Mouse (Mus musculus): ENCODE data around the gene Olfr12. TPM values are rescaled to one million over a fixed set of nuclear protein-coding genes. Genes with fewer than 3 reads are reported as not detected.

Gene Olfr12
- not detected in 2 replicates for total RNA-seq (2014; rRNA removed)
- polyA plus RNA-seq (2015; fragmentation: Nextera tagmentation; extraction: Ambion mirVana), result not detected in 2 replicates

DNA sequence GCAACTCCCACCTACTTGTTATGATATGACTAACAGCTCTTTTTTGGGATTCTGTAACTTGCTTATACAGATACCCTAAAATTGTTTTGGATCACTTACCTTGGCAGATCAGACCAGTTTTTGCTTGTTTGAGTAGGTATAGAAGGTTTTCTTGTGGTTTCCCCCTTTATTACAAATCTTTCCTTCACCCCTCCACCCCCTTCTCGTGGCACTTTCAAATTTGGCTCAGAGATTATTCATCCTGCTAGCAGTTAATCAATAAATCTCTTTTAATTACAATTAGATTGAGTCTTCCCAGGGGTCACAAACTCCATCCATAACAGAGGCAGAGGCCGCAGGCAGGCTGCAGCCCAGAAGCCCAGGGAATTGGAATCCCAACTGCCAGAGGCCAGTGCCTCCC is at the start of gene Olfr12:
Olfr12 (plus strand) TSS at position 301 of the 400 bp plus-strand sequence.
- no peak for ATAC-seq (ENCODE audit: low FRiP score)

GRCm38 (mm10) chr1:92571022-92571421 is 46.6 kb upstream of the Olfr12 start, which contains the start of gene Olfr1413:
Gene Olfr1413 (plus strand): TSS chr1:92571322.
- DNase-seq (ENCODE audit: low spot score) (no peak), ATAC-seq (ENCODE audit: low FRiP score) (no peak)
- no peaks in the 10 kb centered on the region for H3K4me1 ChIP-seq (ENCODE audit: insufficient read depth, low read length)
- H3K36me3 ChIP-seq (ENCODE audit: insufficient read depth, low read length), result no peaks in the 10 kb centered on the region
- no peak for TF ChIP-seq CTCF (IDR thresholded peaks at IDR 0.05)
- H3K27me3 ChIP-seq (ENCODE audit: insufficient read depth, low read length), result no peaks in the 10 kb centered on the region
- no peak within 1 kb of the TSS for H3K9ac ChIP-seq (replicated peaks; ENCODE audit: low read length, poor library complexity, severe bottlenecking)
- no peak within 1 kb of the TSS for H3K4me3 ChIP-seq (ENCODE audit: low read depth, low read length)
- 92% methylated on average over 3 of the region's 3 CpGs for WGBS
- no peak within 1 kb of the TSS for H3K27ac ChIP-seq (ENCODE audit: low read depth, low read length)
- no peaks in the 10 kb centered on the region for H3K9me3 ChIP-seq (ENCODE audit: low read length)
- no peak within 1 kb of the TSS for H3K4me2 ChIP-seq (ENCODE audit: low read depth, low read length, poor library complexity, severe bottlenecking)

More for the DNA sequence above, at the start of gene Olfr12:
- Histone ChIP-seq H3K4me3 (ENCODE audit: low read depth, low read length) (no peak within 1 kb of the TSS), H3K4me1 (ENCODE audit: insufficient read depth, low read length) (no peaks in the 10 kb centered on the region), H3K9ac (replicated peaks; ENCODE audit: low read length, poor library complexity, severe bottlenecking) (no peak within 1 kb of the TSS), H3K27ac (ENCODE audit: low read depth, low read length) (no peak within 1 kb of the TSS), H3K36me3 (ENCODE audit: insufficient read depth, low read length) (no peaks in the 10 kb centered on the region), H3K27me3 (ENCODE audit: insufficient read depth, low read length) (no peaks in the 10 kb centered on the region), H3K9me3 (ENCODE audit: low read length) (no peaks in the 10 kb centered on the region), H3K4me2 (ENCODE audit: low read depth, low read length, poor library complexity, severe bottlenecking) (no peak within 1 kb of the TSS)
- TF ChIP-seq CTCF (IDR thresholded peaks at IDR 0.05), result no peak
- DNase-seq (ENCODE audit: low spot score), result no peak
- 49% methylated on average over 2 of the region's 2 CpGs for WGBS

GRCm38 (mm10) chr1:92585479-92585878 is 32.1 kb upstream of the Olfr12 start, which contains the start of gene Olfr1412:
Gene Olfr1412 (plus strand): TSS chr1:92585779.
- Histone ChIP-seq H3K4me3 (ENCODE audit: low read depth, low read length) (no peak within 1 kb of the TSS), H3K36me3 (ENCODE audit: insufficient read depth, low read length) (no peaks in the 10 kb centered on the region), H3K4me1 (ENCODE audit: insufficient read depth, low read length) (no peaks in the 10 kb centered on the region), H3K4me2 (ENCODE audit: low read depth, low read length, poor library complexity, severe bottlenecking) (no peak within 1 kb of the TSS), H3K9me3 (ENCODE audit: low read length) (peaks cover 8% of the 10 kb centered on the region; the same call in 1 of the 2 replicates), H3K9ac (replicated peaks; ENCODE audit: low read length, poor library complexity, severe bottlenecking) (no peak within 1 kb of the TSS), H3K27me3 (ENCODE audit: insufficient read depth, low read length) (no peaks in the 10 kb centered on the region), H3K27ac (ENCODE audit: low read depth, low read length) (no peak within 1 kb of the TSS)
- ATAC-seq (ENCODE audit: low FRiP score) (no peak), DNase-seq (ENCODE audit: low spot score) (no peak)
- no peak for TF ChIP-seq CTCF (IDR thresholded peaks at IDR 0.05)
- 84% methylated on average over 2 of the region's 2 CpGs for WGBS

DNA sequence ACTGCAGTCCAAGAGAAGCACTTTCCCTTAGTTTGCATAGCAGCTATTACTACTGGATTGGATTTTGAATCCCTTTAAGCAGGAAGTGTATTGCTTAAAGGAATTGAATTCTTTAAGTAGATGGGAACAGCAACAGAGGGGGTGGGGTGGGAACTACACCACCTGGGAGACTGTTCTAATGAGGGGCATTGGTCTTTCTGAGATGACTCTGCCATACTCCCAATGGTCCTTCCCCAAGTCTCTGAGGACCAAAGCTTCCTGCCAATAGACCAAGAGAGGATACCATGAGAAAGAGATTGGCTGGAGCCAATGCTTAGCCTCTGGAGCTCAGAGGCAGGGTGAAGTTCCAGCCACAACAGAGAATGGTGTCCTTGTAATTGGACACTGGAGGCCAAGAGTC is 23.5 kb upstream of the Olfr12 start, which contains the start of gene Olfr1411:
Olfr1411 (plus strand) TSS at position 301 of the 400 bp plus-strand sequence.
- Histone ChIP-seq H3K9me3 (ENCODE audit: low read length) (no peaks in the 10 kb centered on the region), H3K9ac (replicated peaks; ENCODE audit: low read length, poor library complexity, severe bottlenecking) (no peak within 1 kb of the TSS), H3K4me2 (ENCODE audit: low read depth, low read length, poor library complexity, severe bottlenecking) (no peak within 1 kb of the TSS), H3K4me3 (ENCODE audit: low read depth, low read length) (no peak within 1 kb of the TSS), H3K27ac (ENCODE audit: low read depth, low read length) (no peak within 1 kb of the TSS), H3K4me1 (ENCODE audit: insufficient read depth, low read length) (no peaks in the 10 kb centered on the region), H3K27me3 (ENCODE audit: insufficient read depth, low read length) (no peaks in the 10 kb centered on the region), H3K36me3 (ENCODE audit: insufficient read depth, low read length) (no peaks in the 10 kb centered on the region)
- DNase-seq (ENCODE audit: low spot score) (no peak), ATAC-seq (ENCODE audit: low FRiP score) (no peak)
- TF ChIP-seq CTCF (IDR thresholded peaks at IDR 0.05), result no peak

GRCm38 (mm10) chr1:92596019-92596418 is 21.6 kb upstream of the Olfr12 start:
- no peak for ATAC-seq (ENCODE audit: low FRiP score)
- WGBS, result 87% methylated on average over 3 of the region's 3 CpGs
- no peak overlapping the region for H3K27ac ChIP-seq (ENCODE audit: low read depth, low read length)

DNA sequence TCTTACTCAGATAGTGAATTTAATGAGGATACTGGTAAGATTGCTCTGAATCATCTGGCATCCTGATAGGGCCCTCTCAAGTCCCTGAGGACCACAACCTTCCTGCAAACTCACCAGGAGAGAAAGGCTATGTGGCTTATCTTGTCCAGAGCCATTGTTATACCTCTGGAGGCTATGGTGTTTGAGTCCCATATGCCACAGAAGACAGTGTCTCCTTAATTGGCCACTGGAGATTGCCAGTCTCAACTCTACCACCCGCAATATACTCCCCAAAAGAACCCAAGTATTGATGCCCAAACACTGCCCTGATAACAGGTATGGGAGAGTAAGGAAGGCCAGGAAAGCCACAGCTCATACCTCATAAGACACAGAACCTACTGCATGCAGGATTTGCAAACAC is 12.1 kb upstream of the Olfr12 start, which contains the start of gene Olfr1410:
Olfr1410 (plus strand) TSS at position 301 of the 400 bp plus-strand sequence.
- Histone ChIP-seq H3K4me2 (ENCODE audit: low read depth, low read length, poor library complexity, severe bottlenecking) (no peak within 1 kb of the TSS), H3K36me3 (ENCODE audit: insufficient read depth, low read length) (no peaks in the 10 kb centered on the region), H3K9me3 (ENCODE audit: low read length) (no peaks in the 10 kb centered on the region), H3K4me1 (ENCODE audit: insufficient read depth, low read length) (no peaks in the 10 kb centered on the region), H3K27me3 (ENCODE audit: insufficient read depth, low read length) (no peaks in the 10 kb centered on the region), H3K4me3 (ENCODE audit: low read depth, low read length) (no peak within 1 kb of the TSS), H3K27ac (ENCODE audit: low read depth, low read length) (no peak within 1 kb of the TSS), H3K9ac (replicated peaks; ENCODE audit: low read length, poor library complexity, severe bottlenecking) (no peak within 1 kb of the TSS)
- no peak for TF ChIP-seq CTCF (IDR thresholded peaks at IDR 0.05)
- 95% methylated on average over 1 of the region's 1 CpGs for WGBS
- ATAC-seq (ENCODE audit: low FRiP score) (no peak), DNase-seq (ENCODE audit: low spot score) (no peak)

More at GRCm38 (mm10) chr1:92596019-92596418, 21.6 kb upstream of the Olfr12 start:
- DNase-seq (ENCODE audit: low spot score), result no peak
- no peak overlapping the region for H3K9ac ChIP-seq (replicated peaks; ENCODE audit: low read length, poor library complexity, severe bottlenecking)
- H3K4me1 ChIP-seq (ENCODE audit: insufficient read depth, low read length), result no peaks in the 10 kb centered on the region
- no peaks in the 10 kb centered on the region for H3K27me3 ChIP-seq (ENCODE audit: insufficient read depth, low read length)
- H3K4me2 ChIP-seq (ENCODE audit: low read depth, low read length, poor library complexity, severe bottlenecking), result no peak overlapping the region
- no peaks in the 10 kb centered on the region for H3K36me3 ChIP-seq (ENCODE audit: insufficient read depth, low read length)
- H3K4me3 ChIP-seq (ENCODE audit: low read depth, low read length), result no peak overlapping the region
- no peak for TF ChIP-seq CTCF (IDR thresholded peaks at IDR 0.05)
- H3K9me3 ChIP-seq (ENCODE audit: low read length), result no peaks in the 10 kb centered on the region
